ENCODE assay signal across 20 mouse cellular contexts in the genomic region with DNA sequence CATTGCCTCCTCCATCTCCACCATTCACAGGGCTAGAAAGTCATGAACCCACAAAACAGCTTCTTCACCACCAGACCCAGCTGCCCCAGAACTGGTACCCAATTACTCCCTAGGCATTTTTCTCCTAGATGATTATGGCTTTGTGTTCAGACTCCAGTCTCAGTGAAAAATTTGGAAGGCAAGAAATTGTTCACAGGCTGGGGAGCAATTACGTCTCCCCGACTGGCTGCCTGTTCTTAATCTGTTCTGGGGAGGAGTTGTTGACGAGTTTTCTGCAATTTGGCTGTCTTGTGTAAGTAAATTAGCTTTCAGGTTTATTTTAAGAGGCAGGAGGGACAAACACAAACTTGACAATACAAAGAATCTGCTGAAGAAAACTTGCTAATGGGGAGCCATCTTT. TPM values are rescaled to one million over a fixed set of nuclear protein-coding genes. Genes with fewer than 3 reads are reported as not detected.
DNase-seq lines count a peak whose midpoint lies in the region; ATAC-seq and TF ChIP-seq lines count a peak whose summit lies in the region.
"Had no signal": no experiment of that assay in that cellular context is flagged by ENCODE, and none has a peak within 500 bp of the region (broad histone marks: within the 10 kb centered on the region; RNA-seq: fewer than 3 reads in every experiment).

No protein-coding gene starts in this region.

- no peaks in the 10 kb centered on the region for H3K4me1 ChIP-seq in forebrain, embryonic 14.5 days (ENCODE audit: control insufficient read depth, insufficient read depth, low read length)
- no peaks in the 10 kb centered on the region for H3K4me1 ChIP-seq in forebrain, embryonic 11.5 days (replicated peaks; ENCODE audit: control insufficient read depth, insufficient read depth, low read length)
- H3K4me1 ChIP-seq in heart, embryonic 12.5 days (replicated peaks), result peaks cover 9% of the 10 kb centered on the region; the same call in 1 of the 2 replicates
- no peaks in the 10 kb centered on the region for H3K4me1 ChIP-seq in lung, postnatal 0 days (ENCODE audit: insufficient read depth, low read depth, low read length)
- H3K4me1 ChIP-seq: hindbrain, embryonic 12.5 days had no signal

- ATAC-seq in forebrain, embryonic 14.5 days, result no peak
- no peak for ATAC-seq in forebrain, embryonic 11.5 days (replicated peaks; ENCODE audit: low FRiP score)
- no peak for ATAC-seq in heart, embryonic 12.5 days (ENCODE audit: insufficient number of reproducible peaks, low FRiP score)
- no peak for ATAC-seq in lung, postnatal 0 days
- ATAC-seq: inflammation-experienced regulatory T-cells, adult 6 months had no signal

- no peaks in the 10 kb centered on the region for H3K9me3 ChIP-seq in forebrain, embryonic 14.5 days (replicated peaks; ENCODE audit: control insufficient read depth, low read length)
- H3K9me3 ChIP-seq in forebrain, embryonic 11.5 days (ENCODE audit: control insufficient read depth, low read length), result no peaks in the 10 kb centered on the region
- no peaks in the 10 kb centered on the region for H3K9me3 ChIP-seq in heart, embryonic 12.5 days (replicated peaks)
- H3K9me3 ChIP-seq in lung, postnatal 0 days (ENCODE audit: low read length), result no peaks in the 10 kb centered on the region
- H3K9me3 ChIP-seq: embryonic facial prominence, embryonic 12.5 days; hindbrain, embryonic 12.5 days; limb, embryonic 15.5 days; neural tube, embryonic 13.5 days had no signal

- WGBS in forebrain, embryonic 14.5 days, result 33% methylated on average over 3 of the region's 3 CpGs
- 63% methylated on average over 3 of the region's 3 CpGs for WGBS in forebrain, embryonic 11.5 days
- WGBS in heart, embryonic 12.5 days, result 72% methylated on average over 3 of the region's 3 CpGs
- WGBS in lung, postnatal 0 days, result 61% methylated on average over 3 of the region's 3 CpGs

- TF ChIP-seq EP300 in lung, postnatal 0 days (IDR thresholded peaks at IDR 0.05), result no peak

- no peak overlapping the region for H3K27ac ChIP-seq in forebrain, embryonic 14.5 days (ENCODE audit: low read depth, low read length)
- no peak overlapping the region for H3K27ac ChIP-seq in forebrain, embryonic 11.5 days (ENCODE audit: low read depth, low read length)
- H3K27ac ChIP-seq in heart, embryonic 12.5 days (ENCODE audit: poor library complexity, severe bottlenecking), result no peak overlapping the region
- peak overlapping the region; percentile 54 for H3K27ac ChIP-seq in lung, postnatal 0 days (ENCODE audit: low read length)
- H3K27ac ChIP-seq: embryonic facial prominence, embryonic 12.5 days; hindbrain, embryonic 12.5 days; limb, embryonic 15.5 days; liver, embryonic 14.5 days; neural tube, embryonic 13.5 days had no signal

- no peak overlapping the region for H3K4me3 ChIP-seq in forebrain, embryonic 14.5 days (ENCODE audit: low read depth, low read length)
- H3K4me3 ChIP-seq in forebrain, embryonic 11.5 days (ENCODE audit: low read depth, low read length), result no peak overlapping the region
- H3K4me3 ChIP-seq in heart, embryonic 12.5 days, result no peak overlapping the region
- no peak overlapping the region for H3K4me3 ChIP-seq in lung, postnatal 0 days (ENCODE audit: low read depth, low read length)
- H3K4me3 ChIP-seq: embryonic facial prominence, embryonic 12.5 days; erythroblast, embryonic 14.5 days; hindbrain, embryonic 12.5 days; limb, embryonic 15.5 days; neural tube, embryonic 13.5 days had no signal

- DNase-seq in forebrain, embryonic 14.5 days (ENCODE audit: low spot score), result peak; percentile 13
- DNase-seq in forebrain, embryonic 11.5 days (ENCODE audit: low spot score), result no peak
- DNase-seq in heart, adult 11 months, result peak; percentile 80
- no peak for DNase-seq in lung, postnatal 0 days (ENCODE audit: low spot score)
- DNase-seq in lung, postnatal 10 days, result no peak
- no peak for DNase-seq in cerebellum, postnatal 10 days
- no peak for DNase-seq in cerebellum, postnatal 36 days
- DNase-seq: left cerebral cortex, postnatal 4 days; lung, embryonic 14.5 days; midbrain, embryonic 14.5 days; right cerebral cortex, adult 18-20 months; right cerebral cortex, postnatal 4 days had no signal

- no peaks in the 10 kb centered on the region for H3K27me3 ChIP-seq in forebrain, embryonic 14.5 days (replicated peaks; ENCODE audit: control insufficient read depth, insufficient read depth, low read length)
- no peaks in the 10 kb centered on the region for H3K27me3 ChIP-seq in forebrain, embryonic 11.5 days (ENCODE audit: control insufficient read depth, insufficient read depth, low read length)
- no peaks in the 10 kb centered on the region for H3K27me3 ChIP-seq in heart, embryonic 12.5 days (replicated peaks)
- no peaks in the 10 kb centered on the region for H3K27me3 ChIP-seq in lung, postnatal 0 days (replicated peaks; ENCODE audit: insufficient read depth, low read length)
- H3K27me3 ChIP-seq: embryonic facial prominence, embryonic 12.5 days; hindbrain, embryonic 12.5 days; limb, embryonic 15.5 days; neural tube, embryonic 13.5 days had no signal

- TF ChIP-seq CTCF in lung, postnatal 0 days (IDR thresholded peaks at IDR 0.05), result no peak

- no peak overlapping the region for H3K4me2 ChIP-seq in forebrain, embryonic 14.5 days (ENCODE audit: low read length)
- H3K4me2 ChIP-seq in forebrain, embryonic 11.5 days (ENCODE audit: low read depth, low read length, severe bottlenecking), result no peak overlapping the region
- H3K4me2 ChIP-seq in heart, embryonic 12.5 days, result no peak overlapping the region
- H3K4me2 ChIP-seq in lung, postnatal 0 days (replicated peaks; ENCODE audit: low read depth, low read length), result peak overlapping the region; percentile 34
- H3K4me2 ChIP-seq: embryonic facial prominence, embryonic 12.5 days; hindbrain, embryonic 12.5 days; limb, embryonic 15.5 days; lung, embryonic 14.5 days; neural tube, embryonic 13.5 days had no signal

- no peaks in the 10 kb centered on the region for H3K36me3 ChIP-seq in forebrain, embryonic 14.5 days (ENCODE audit: control insufficient read depth, insufficient read depth, low read length)
- no peaks in the 10 kb centered on the region for H3K36me3 ChIP-seq in forebrain, embryonic 11.5 days (ENCODE audit: control insufficient read depth, insufficient read depth, low read length)
- no peaks in the 10 kb centered on the region for H3K36me3 ChIP-seq in heart, embryonic 12.5 days
- H3K36me3 ChIP-seq in lung, postnatal 0 days (ENCODE audit: insufficient read depth, low read length), result no peaks in the 10 kb centered on the region
- H3K36me3 ChIP-seq: embryonic facial prominence, embryonic 12.5 days; hindbrain, embryonic 12.5 days; limb, embryonic 15.5 days; neural tube, embryonic 13.5 days had no signal

- no peak overlapping the region for H3K9ac ChIP-seq in forebrain, embryonic 14.5 days (ENCODE audit: low read length)
- no peak overlapping the region for H3K9ac ChIP-seq in forebrain, embryonic 11.5 days (ENCODE audit: low read length)
- H3K9ac ChIP-seq in heart, embryonic 12.5 days, result no peak overlapping the region
- H3K9ac ChIP-seq in lung, postnatal 0 days (replicated peaks; ENCODE audit: low read depth), result no peak overlapping the region
- H3K9ac ChIP-seq: embryonic facial prominence, embryonic 12.5 days; hindbrain, embryonic 12.5 days; limb, embryonic 15.5 days; liver, embryonic 14.5 days; lung, embryonic 14.5 days; neural tube, embryonic 13.5 days had no signal

RNA-seq across cellular contexts. Expression of a gene that starts 2.7 kb away (rescaled TPM):
- polyA plus RNA-seq in forebrain, embryonic 14.5 days (2014; fragmentation: Nextera tagmentation; extraction: Ambion mirVana), result not detected in 2 replicates
- 0.15 TPM in 1 of 2 replicates, not detected in the other for polyA plus RNA-seq in forebrain, embryonic 11.5 days (2014; fragmentation: Nextera tagmentation; extraction: Ambion mirVana)
- 1.7 and 2.1 TPM in 2 replicates for polyA plus RNA-seq in heart, embryonic 12.5 days (2016; fragmentation: Nextera tagmentation; extraction: Ambion mirVana)
- polyA plus RNA-seq in lung, postnatal 0 days (2015; fragmentation: Nextera tagmentation; extraction: Ambion mirVana), result 84.8 and 99.3 TPM in 2 replicates
- polyA plus RNA-seq: midbrain, embryonic 14.5 days had no signal

Comparison
In these comparisons a context has a peak if more than half of its experiments do, and no peak if none do; other contexts are left out.
1. DNase-seq: peak in forebrain, embryonic 14.5 days (single experiment) and heart, adult 11 months (single experiment); none in forebrain, embryonic 11.5 days (single experiment), lung, postnatal 0 days (single experiment), lung, postnatal 10 days (single experiment), cerebellum, postnatal 10 days (0 of 2) and cerebellum, postnatal 36 days (0 of 2).
2. RNA of a gene that starts 2.7 kb away (polyA plus RNA-seq): 84.8 to 99.3 TPM in lung, postnatal 0 days; 1.7 to 2.1 TPM in heart, embryonic 12.5 days, 0.15 TPM in forebrain, embryonic 11.5 days and not detected in forebrain, embryonic 14.5 days; every median in the first group is over 10 times any median in the second.